Mouse (Mus musculus) left cerebral cortex, postnatal 10 days (tissue): ENCODE measurements at regions not wholly inside any gene's neighbourhood (a gene's known extent, or its start where the extent isn't known, plus 50 kb on each side); places are given as distances from the start of the nearest gene placed in this dataset.
A peak's percentile ranks its signal among the peaks of the same experiment; 100 is the strongest.

ENCODE experiments used
- DNase-seq, 2 experiments: peaks; one replicate each; pipeline ENCODE4 v3.0.0; 2021 to 2022; ENCODE audit warnings: low spot score in 2 of 2, mixed read lengths in 1 of 2; ENCODE audit errors: extremely low spot score in 1 of 2
- intact Hi-C: fragments of 180-260 bp; cut with DNase I; formaldehyde crosslinking; loops from one replicate; pipeline ENCODE4 v1.15.1; 2025

- no peak for DNase-seq
- intact Hi-C loops: no loop called here
Observed at GRCm38 (mm10) chr1:50836123-50836522, 64.3 kb upstream of the Tmeff2 start.

DNA sequence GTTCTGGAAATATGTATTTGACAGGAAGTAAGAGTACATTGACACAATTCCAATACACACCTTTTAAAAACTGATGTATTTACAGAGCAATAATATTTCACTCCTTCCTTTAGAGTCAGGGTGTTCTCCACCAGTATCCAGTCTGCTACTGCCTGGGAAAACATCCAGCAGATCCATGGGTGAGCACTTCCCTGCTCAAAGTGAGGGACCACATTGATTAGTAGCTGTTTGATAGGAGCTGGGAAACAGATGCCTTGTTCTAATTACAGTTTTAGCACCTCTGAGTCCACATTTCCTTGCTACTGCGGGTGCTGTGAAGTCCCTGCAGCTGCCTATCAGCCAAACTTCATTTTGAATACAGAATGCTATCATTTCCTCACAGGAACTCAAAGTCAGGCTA, 53.3 kb upstream of the Tmeff2 start:
- DNase-seq: peak in 1 of 2 experiments; percentile 8
- intact Hi-C loops: no loop called here
